Mouse (Mus musculus) inflammation-experienced regulatory T-cells, adult 6 months (primary cell): ENCODE results near the gene Kctd11. TPM values are rescaled to one million over a fixed set of nuclear protein-coding genes. Genes with fewer than 3 reads are reported as not detected.
"Not testable (repeated sequence)": the region's sequence is repeated elsewhere in the genome, so short reads cannot be mapped to it uniquely, and the experiment has no call there.

ENCODE experiments used
- ATAC-seq: one replicate; pipeline ENCODE4 v1.8.0; 2017
- polyA plus RNA-seq, 3 experiments: library from polyadenylated mRNA; unstranded; fragments of 100-300 nt; shearing (Covaris generic); gene quantifications; one replicate each; pipeline ENCODE4 v1.2.1; 2017

The Kctd11 gene
- 1 to 10 TPM in 1 of 3 experiments, under 1 TPM in 2; 0.58 to 1.5 (median 0.59) TPM for polyA plus RNA-seq

DNA sequence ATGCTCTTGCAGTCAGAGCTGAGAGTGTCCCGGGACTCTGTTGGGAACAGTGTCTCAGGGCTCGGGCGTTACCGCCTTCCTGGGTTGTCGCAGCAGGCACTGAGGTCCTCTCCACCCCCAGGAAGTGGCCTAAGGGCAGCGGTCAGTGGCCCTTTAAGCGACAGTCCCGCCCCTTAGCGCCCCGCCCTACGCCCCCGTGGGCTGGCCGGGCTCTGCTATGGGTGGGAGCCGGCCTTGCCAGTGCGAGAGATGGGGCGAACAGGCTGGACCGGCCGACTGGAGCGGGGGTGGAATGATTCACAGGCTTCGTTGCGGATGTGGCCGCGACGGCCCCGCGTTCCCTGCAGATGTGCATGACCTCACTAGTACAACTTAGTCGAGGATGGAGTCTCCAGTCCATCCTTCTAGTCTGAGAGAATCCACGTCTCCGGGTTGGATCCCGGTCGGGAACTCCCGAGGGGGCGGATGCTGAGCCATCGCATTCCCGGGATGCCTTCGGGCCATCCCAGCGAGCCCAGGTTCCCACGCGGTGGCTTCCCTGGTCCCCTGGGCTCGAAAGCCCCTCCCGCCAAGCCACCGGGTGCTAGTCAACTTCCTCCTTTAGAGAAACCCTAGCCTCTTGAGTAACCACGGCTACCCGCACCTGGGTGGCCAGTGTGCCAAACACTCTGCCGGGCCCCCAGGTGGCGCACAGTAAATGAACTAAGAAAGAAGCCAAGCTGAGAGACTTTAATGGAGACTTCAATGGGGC is at the start of gene Kctd11:
Gene Kctd11, minus strand, starts transcription at position 554 of the 751 bp plus-strand sequence.
- ATAC-seq = peak; percentile 54

- not testable (repeated sequence) for ATAC-seq
Observed at GRCm38 (mm10) chr11:69930176-69930575, 49.0 kb upstream of the Kctd11 start.

GRCm38 (mm10) chr11:69929712-69930111 is 48.5 kb upstream of the Kctd11 start:
- ATAC-seq = no peak

- no peak for ATAC-seq
Observed at GRCm38 (mm10) chr11:69927501-69927900, 46.3 kb upstream of the Kctd11 start.

DNA sequence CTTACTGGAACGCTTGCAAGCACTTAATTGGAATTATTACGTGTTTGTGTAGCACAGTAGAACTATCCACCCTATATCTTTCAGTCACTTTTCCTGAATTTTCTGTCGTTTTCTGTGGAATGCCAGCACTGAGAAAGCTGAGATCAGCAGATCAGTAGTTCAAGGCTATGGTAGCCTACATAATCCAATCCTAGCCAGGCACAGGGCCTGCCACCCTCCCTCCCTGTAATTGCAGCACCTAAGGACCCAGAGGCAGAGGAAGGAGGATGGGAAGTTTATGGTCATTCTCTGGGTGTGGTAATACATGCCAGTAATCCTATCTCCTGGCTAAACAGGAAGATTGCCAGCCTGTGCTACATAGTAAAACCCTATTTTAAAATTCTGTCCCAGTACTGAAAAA is 41.6 kb upstream of the Kctd11 start:
- no peak for ATAC-seq

DNA sequence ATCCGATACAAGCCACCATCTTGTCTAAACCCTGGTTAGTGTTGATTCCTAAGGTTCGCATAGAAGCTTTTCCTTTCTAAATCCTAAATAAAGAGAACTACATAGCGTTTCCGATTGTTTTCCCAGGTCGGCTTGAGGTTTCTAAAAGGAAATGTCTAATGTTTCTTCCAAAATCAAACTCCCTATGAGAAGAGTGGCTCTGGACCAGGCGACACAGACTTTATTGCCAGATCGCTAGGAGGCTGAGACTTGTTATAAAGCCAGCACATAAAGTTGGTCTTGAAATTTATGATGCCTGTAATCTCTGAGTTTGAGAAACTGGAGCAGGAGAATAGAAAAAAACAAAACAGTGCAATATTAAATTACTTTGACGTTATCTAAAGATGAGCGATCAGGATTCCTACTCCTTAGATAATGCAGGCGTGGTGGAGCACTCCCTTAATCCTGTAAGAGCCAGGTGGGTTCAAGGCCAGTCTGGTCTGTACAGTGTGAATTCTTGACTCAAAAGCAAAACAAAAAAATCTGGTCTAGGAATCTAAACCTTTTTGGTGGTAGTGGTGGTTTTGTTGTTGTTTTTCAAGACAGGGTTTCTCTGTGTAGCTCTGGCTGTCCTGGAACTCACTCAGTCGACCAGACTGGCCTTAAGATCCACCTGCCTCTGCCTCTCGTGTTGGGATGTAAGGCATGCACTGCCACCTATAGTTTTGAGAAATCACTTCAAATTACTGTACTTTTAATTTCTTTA is 41.0 kb upstream of the Kctd11 start:
- ATAC-seq = no peak

DNA sequence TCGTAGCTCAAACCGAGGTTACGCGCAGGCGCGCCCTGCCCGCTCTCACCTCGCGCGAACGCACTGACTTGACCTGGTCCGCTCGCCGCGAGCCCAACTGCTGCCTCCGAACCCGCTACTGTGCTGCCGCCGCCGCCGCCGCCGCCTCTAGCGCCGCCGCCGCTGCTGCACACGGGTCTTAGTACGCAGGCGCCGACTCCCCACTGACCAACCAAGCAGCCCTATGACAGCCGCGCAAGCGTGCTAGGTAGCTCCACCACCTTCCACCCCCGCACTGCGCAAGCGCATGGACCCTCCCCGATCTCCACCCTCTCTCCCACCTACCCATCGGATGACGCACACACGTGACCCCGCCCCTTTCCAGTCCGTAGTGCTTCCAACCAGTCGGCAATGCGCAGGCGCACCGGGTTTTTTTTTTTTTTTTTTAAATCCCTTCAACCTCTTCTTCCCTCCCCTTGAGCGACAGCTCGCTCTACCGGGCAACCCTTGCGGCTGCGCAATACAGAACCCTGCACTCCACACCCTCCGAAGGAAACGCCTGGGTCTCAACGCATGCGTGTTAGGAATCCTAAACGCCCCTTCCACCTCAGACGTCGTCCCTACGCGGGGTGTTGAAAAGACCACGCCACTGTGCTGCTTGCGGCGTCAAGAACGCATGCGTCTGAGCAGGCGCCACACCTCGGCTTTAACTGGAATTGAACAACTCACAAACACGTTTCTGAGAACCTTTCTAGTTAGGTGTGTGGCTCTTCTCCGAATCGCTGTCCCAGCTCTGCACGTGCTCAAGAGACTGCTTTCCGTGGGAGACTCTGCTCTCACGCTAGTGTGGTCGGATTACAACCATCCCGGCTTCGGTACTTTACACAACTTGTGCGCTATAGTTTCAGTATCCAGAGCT is 40.2 kb upstream of the Kctd11 start, which contains the start of gene Eif5a:
Gene Eif5a, minus strand, starts transcription at position 845 of the 898 bp plus-strand sequence.
- ATAC-seq = peak; percentile 76

DNA sequence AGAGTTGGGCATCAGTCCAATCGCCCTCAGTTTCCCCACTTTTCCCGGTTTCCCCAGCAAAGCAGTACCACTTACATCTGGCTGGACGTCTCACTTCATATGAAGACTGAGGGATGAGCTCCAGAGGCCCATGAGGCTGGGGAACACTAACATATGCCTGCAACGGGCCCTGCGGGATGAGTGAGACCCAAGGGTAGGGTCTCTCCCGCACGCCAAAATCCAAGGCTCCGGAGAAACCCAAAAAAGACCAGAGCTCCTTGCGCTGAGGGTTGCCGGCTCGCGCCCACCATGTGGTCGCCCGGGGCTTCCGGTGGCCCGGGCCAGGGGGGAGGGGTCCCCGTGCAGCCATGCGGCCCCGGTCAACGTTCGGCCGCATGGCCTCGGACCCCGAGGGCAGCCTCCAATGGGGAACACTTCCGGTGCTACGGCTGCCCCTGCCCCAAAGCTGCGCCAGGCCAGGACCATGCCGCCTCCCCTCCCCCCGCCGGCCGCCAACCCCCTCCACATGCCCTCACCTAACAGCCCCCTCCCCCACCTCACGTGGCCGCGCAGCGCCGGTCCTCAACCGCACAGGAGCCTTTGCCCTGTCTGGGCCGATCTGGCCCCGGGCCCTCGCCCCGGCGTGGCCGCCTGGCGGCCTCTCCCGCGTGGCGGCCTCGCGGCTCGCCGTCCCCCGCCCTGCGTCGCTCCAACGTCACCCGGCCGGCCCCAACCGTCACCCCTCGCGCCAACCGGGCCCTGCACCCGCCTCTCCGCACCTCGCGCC is 39.2 kb upstream of the Kctd11 start:
- ATAC-seq = no peak

DNA sequence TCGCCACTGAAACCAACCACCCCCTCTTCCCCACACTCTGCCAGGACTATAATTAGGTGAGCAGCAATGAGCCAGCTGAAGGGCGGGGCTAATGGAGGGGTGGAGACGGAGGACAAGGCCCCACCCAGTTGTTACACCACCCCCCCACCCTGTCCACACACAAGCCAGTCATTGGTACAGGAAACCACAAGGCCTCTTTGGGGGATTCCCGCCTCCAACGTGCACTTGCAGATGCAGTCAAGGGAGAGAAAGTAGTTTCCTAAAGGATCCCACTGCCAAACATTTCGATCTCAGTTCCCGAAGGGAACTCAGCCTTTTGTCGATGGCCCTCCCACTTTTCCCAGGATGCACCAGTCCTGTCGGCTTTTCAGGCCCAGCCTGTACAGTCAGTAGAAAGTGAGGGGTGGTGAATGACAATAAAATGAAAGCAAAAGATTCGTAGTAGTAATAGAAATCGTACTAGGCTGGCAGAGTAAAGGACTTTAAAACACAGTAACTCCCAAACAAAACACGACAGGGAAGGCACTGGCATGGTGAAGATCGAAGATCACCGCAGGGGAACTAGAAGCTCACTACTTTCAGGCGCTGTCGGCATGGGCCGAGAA is 38.6 kb upstream of the Kctd11 start:
- peak; percentile 46 for ATAC-seq

GRCm38 (mm10) chr11:69919053-69919452 is 37.8 kb upstream of the Kctd11 start:
- ATAC-seq = no peak

DNA sequence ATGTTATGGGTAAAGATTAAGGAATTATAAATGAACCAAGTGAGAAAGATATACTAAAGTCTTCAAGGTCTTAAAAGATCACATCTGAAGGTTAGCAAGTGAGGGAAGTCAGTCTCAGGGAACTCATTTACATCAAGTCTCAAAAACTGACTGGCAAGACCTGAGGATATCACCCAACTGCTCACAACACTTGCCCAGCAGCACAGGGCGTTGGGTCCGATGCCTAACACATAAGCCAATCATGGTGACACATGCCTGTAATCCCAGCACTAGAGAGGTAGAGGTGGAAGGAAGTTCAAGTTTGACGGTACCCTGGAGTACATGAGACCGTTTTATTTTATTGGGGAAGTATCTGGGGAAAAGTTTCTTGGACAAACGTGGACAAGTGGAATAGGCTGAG is 36.9 kb upstream of the Kctd11 start:
- ATAC-seq = no peak

- no peak for ATAC-seq
Observed at GRCm38 (mm10) chr11:69917379-69917948, 36.3 kb upstream of the Kctd11 start.

GRCm38 (mm10) chr11:69916652-69917378 is 35.6 kb upstream of the Kctd11 start:
- ATAC-seq = not testable (repeated sequence)

DNA sequence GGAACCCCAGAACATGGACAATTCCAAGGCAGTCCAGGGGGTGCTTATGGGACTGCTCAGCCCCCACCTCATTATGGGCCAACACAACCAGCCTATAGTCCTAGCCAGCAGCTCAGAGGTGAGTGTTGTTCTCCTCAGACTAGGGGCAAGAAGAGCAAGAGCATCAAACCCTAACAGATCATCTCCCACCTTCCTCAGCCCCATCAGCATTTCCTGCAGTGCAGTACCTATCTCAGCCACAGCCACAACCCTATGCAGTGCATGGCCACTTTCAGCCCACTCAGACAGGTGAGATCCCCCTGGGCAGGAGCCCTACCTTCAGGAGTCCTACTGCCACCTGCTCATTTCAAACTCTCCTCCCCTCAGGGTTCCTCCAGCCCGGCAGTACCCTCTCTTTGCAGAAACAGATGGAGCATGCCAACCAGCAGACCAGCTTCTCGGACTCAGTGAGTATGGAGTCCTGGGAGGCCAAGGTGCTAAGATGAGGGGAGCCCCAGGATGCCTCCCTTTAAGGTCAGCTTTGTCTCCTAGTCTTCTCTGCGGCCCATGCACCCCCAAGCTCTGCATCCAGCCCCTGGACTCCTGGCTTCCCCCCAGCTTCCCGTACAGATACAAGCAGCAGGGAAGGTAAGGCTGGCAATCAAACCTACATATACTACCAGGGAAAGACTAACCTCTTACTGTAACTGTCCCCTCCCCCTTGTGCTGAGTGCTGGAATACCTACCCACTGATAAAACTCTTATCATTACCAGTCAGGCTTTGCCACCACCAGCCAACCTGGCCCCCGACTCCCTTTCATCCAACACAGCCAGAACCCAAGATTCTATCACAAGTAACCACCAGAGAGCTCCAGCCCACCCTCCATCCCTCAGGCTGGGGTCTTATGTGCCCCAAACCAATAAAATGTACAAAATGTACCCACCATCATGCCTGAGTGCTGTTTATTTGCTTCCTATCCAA is 34.7 kb upstream of the Kctd11 start:
- ATAC-seq = no peak

GRCm38 (mm10) chr11:69914917-69915430 is 33.8 kb upstream of the Kctd11 start:
- ATAC-seq = no peak

GRCm38 (mm10) chr11:69914372-69914764 is 33.2 kb upstream of the Kctd11 start:
- ATAC-seq = no peak

GRCm38 (mm10) chr11:69913554-69914371 is 32.6 kb upstream of the Kctd11 start, which contains the start of gene Gps2:
Gene Gps2 (plus strand): TSS chr11:69913888.
- ATAC-seq = peak; percentile 91
